Mouse (Mus musculus): ENCODE data around the gene 2010111I01Rik.

2010111I01Rik gene

GRCm38 (mm10) chr13:63262168-63262957 is 297.7 kb downstream of the 2010111I01Rik start:
- DNase-seq (ENCODE audit: low spot score): no peak

DNA sequence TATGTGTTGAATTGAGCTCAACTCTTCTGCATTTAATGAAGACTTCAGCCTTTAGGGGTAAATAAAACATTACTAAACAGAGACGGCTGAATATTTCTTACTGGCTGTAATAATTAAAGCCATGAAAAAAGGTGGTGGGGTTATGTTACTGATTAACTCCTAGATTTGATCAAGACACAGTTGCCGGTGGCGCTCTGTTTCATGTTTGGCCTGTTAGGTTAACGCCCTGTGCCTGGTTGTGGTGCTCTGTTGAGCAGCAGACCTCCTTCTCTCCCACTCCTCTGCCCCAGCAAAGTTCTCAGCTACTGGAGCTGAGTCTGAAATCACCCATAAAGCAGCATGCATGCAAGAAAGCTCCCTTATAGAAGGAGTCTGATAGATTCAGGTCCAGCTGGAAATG is 303.7 kb downstream of the 2010111I01Rik start:
- no peak for DNase-seq (ENCODE audit: low spot score)

DNA sequence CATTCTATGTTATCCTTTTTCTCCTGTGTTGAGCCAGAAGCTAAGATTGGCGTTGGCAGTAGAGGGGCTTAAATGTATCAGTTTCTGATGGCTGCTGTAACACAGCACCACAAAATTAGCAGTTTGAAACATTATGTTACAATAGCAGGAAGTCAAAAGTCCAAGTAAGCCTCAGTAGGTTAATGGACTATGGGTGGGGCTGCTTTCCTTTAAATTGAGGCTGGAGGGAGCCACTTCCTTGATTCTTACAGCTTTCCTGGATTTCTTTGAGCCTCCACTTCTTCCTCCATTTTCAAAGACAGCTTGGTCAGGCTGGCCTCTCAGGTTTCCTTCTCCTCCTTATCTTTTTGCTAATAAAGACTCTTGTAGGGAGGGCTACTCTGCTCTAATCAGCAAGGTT is 304.1 kb downstream of the 2010111I01Rik start:
- no peak for DNase-seq (ENCODE audit: low spot score)

DNA sequence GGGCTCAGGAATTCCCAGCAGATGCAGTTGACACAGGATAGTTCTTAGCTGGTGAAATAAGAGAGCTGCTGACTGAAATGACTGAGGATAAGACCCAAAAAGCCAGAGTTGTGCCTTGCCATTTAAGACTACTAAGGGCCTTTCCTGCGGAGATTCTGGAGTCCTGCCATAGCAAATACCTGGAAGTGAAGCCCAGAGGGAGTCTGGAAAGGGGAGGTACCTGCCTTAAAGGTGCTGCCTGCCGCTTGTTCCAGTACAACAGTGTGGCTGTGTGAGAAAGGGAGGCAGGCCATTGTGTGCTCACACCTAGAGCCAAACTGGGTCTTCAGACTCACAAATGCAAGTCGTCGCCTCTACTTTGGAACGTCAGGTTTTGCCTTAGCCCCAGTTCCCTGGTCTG is 305.5 kb downstream of the 2010111I01Rik start:
- DNase-seq (ENCODE audit: low spot score): no peak

DNA sequence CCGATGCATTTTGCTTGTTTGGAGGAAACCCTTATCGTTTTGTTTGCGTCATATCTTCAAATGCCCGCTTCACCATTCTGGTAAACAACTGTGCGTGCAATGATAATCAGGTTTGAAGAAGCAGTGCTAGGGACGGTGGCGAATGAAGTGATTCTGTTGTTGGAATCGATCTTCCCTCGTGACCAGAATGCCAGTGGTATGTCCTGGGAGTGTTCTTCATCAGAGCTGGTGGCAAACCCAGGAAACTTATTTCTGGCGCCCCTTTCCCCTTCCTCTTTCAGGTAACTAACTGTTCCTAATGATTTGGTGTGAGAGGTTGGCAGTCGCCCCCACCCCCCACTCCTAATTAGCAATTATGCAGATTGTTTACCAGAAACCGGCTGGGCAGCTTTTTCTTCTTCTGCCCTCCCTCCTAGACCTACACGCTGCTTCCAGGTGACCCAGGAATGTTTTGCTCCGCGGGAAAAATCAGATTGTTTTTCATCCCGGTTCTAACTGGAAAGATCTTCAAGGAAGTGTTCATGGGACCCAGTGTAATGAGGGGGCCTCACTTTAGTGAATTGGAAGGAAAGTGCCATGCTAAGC is 307.4 kb downstream of the 2010111I01Rik start:
- DNase-seq (ENCODE audit: low spot score): no peak

- DNase-seq (ENCODE audit: low spot score): peak; percentile 72
These were observed 308.0 kb downstream of the 2010111I01Rik start for GRCm38 (mm10) chr13:63272602-63273229.

GRCm38 (mm10) chr13:63273859-63274258 is 309.2 kb downstream of the 2010111I01Rik start:
- no peak for DNase-seq (ENCODE audit: low spot score)

GRCm38 (mm10) chr13:63274488-63275166 is 309.9 kb downstream of the 2010111I01Rik start:
- no peak for DNase-seq (ENCODE audit: low spot score)

DNA sequence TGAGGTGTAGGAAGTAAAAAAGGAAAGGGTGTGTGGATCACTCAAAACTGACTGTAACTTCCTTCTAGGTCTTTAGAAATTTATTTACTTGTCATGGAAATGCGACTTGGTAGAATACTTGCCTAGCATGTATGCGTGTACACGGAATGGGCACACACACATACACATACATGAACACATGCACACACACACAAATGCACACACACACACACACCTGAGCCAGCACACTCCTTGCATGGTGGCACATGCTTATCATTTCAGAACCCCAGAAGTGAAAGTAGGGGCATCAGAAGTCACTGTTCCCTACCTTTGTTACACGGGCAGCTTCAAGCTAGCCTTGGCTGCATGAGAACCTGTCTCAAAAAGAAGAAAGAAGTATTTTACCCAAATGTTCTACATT is 311.7 kb downstream of the 2010111I01Rik start:
- no peak for DNase-seq (ENCODE audit: low spot score)

DNA sequence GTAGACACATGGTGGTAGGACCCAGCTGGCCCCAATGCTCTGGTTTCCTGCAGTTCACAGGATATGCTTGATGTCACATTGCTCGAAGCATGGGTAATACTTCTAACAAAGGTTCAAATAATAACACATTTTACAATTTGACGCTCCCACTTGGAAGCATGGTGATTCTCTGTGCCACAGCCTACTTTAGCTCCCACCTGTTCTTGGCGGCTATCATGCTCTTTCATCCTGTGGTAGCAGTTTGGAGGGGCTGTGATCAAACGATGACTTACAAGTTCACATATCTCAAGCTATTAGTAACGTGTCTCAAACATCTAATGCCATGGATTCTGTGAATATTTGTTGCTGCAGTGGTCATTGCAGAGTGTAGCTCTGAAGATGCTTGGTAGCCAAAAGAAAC is 312.6 kb downstream of the 2010111I01Rik start:
- DNase-seq (ENCODE audit: low spot score): no peak

GRCm38 (mm10) chr13:63278141-63278631 is 313.5 kb downstream of the 2010111I01Rik start:
- DNase-seq (ENCODE audit: low spot score): no peak

GRCm38 (mm10) chr13:63278796-63279475 is 314.2 kb downstream of the 2010111I01Rik start:
- DNase-seq (ENCODE audit: low spot score): peak; percentile 71

DNA sequence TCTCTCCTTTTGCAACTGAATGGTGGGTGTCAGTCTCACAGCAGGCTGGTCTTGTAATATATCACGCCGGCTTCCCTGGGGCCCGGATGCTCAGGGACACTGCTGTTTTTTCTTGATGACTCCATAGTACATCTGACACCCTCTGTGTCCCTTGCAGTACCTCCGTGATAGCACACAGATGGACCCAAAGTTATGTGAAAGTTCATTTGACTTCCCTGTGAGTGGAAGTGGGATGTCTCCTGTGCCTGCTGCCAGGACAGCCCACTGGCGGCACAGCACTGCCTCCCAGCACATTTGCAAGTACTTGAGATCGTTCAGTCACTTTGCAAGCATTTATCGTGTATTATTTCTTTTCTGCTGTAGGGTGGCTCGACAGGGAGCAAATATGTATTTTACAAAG is 315.1 kb downstream of the 2010111I01Rik start:
- DNase-seq (ENCODE audit: low spot score): no peak

DNA sequence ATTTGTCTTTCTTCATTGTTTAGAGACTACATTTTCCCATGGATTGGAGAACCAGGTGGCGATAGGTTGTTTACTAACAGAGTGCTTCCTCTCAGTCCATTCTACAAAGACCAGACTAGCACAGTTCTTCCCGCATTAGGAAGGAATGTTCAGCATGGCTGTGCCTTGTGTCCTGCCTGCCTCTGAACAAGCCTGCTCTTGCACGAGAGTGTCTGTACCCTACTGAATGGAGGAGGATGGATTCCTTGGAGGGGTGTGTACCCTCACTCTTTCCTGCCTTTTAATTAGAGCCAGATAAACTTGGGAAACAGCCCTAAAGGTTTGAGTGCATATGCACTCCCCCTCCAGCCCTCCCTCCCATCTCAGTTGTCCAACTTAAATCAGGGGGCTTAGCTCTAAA is 315.7 kb downstream of the 2010111I01Rik start:
- no peak for DNase-seq (ENCODE audit: low spot score)

- DNase-seq (ENCODE audit: low spot score): no peak
These were observed 316.5 kb downstream of the 2010111I01Rik start for GRCm38 (mm10) chr13:63281206-63281605.

GRCm38 (mm10) chr13:63283236-63283635 is 318.5 kb downstream of the 2010111I01Rik start:
- no peak for DNase-seq (ENCODE audit: low spot score)

DNA sequence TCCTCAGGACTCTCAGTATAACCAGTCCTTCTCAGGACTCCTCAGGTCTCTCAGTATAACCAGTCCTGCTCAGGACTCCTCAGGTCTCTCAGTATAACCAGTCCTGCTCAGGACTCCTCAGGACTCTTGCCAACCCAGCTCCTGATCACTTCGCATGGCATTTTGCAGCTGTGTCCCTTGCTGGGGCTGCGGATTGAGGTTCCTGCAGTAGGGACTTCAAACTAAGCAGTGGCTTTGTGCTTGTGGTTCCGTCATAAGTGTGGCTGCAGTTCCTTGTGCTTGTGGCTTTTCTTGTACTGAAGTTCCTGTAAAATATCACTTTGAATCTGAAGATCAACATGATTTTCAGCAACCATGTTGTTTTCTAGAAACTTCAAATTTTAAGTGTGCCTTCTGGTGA is 320.1 kb downstream of the 2010111I01Rik start:
- DNase-seq (ENCODE audit: low spot score): no peak

GRCm38 (mm10) chr13:63286483-63287102 is 321.9 kb downstream of the 2010111I01Rik start:
- DNase-seq (ENCODE audit: low spot score): no peak

GRCm38 (mm10) chr13:63289152-63289551 is 324.5 kb downstream of the 2010111I01Rik start:
- DNase-seq (ENCODE audit: low spot score): no peak

DNA sequence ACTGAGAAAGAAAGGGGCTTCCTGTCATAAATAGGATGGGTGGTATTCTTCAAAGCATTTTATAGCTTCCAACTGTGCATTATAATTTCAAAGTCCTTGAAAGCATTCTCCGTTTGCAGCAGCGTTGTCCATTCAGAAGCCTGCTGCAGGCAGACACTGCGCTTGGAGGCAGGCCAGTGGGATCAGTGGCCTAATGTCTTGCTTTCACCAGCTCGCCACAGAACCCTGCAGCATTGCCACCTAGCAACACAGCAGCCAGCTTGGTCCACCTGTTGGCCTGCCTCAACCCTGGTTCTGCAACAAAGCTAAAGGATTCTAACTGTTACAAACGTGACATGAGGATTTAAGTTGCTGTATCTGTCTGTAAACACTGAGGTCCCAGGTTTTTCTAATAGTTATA is 325.0 kb downstream of the 2010111I01Rik start:
- DNase-seq (ENCODE audit: low spot score): no peak

GRCm38 (mm10) chr13:63290126-63290525 is 325.4 kb downstream of the 2010111I01Rik start:
- no peak for DNase-seq (ENCODE audit: low spot score)
